14 mouse cellular contexts compared by ENCODE assay signal in genomic region chr15:11125361-11125760, GRCm38 (mm10).
"Had no signal": no experiment of that assay in that cellular context is flagged by ENCODE, and none has a peak within 500 bp of the region (broad histone marks: within the 10 kb centered on the region; RNA-seq: fewer than 3 reads in every experiment).

No protein-coding gene starts in this region.

- H3K4me2 ChIP-seq: kidney, embryonic 15.5 days; liver, embryonic 13.5 days; midbrain, embryonic 11.5 days; stomach, embryonic 15.5 days had no signal

- H3K27ac ChIP-seq: kidney, embryonic 15.5 days; left cerebral cortex, adult 2 months; liver, embryonic 13.5 days; stomach, embryonic 15.5 days had no signal

- DNase-seq: kidney, adult 8-10 months; kidney, postnatal 10 days; kidney, postnatal 36 days; layer of hippocampus, postnatal 36 days; liver, embryonic 13.5 days; lung, adult 2 months; midbrain, embryonic 14.5 days; right cerebral cortex, postnatal 4 days; spleen, adult 18-20 months; thymus, postnatal 25 days had no signal

- H3K9me3 ChIP-seq: kidney, embryonic 15.5 days; liver, embryonic 13.5 days; stomach, embryonic 15.5 days had no signal

- H3K27me3 ChIP-seq: kidney, embryonic 15.5 days; liver, embryonic 13.5 days; stomach, embryonic 15.5 days had no signal

- H3K9ac ChIP-seq: kidney, embryonic 15.5 days; liver, embryonic 13.5 days; stomach, embryonic 15.5 days had no signal

- H3K4me3 ChIP-seq: kidney, embryonic 15.5 days; left cerebral cortex, adult 2 months; liver, embryonic 13.5 days; stomach, embryonic 15.5 days had no signal

- H3K4me1 ChIP-seq: liver, embryonic 13.5 days; stomach, embryonic 15.5 days had no signal

- H3K36me3 ChIP-seq: kidney, embryonic 15.5 days; liver, embryonic 13.5 days; stomach, embryonic 15.5 days had no signal
